Mouse (Mus musculus) olfactory bulb, adult 2 months (tissue): ENCODE results near the gene Ppl.

ENCODE experiments used
- CTCF ChIP-seq: fragments of 200-500 bp; IDR thresholded peaks from 2 replicates; pipeline ENCODE4 v1.5.1; 2012; ENCODE audit warnings: low read depth, mild to moderate bottlenecking, low read length, moderate library complexity; ENCODE audit not compliant: insufficient read depth
- POLR2A ChIP-seq: fragments of 200-500 bp; IDR thresholded peaks from 2 replicates; pipeline ENCODE4 v1.6.1; 2012; ENCODE audit warnings: mild to moderate bottlenecking, low read depth, low read length, moderate library complexity; ENCODE audit not compliant: insufficient read depth

- TF ChIP-seq POLR2A: no peak
- no peak for TF ChIP-seq CTCF
Observed at GRCm38 (mm10) chr16:5089021-5089420, 43.2 kb downstream of the Ppl start.
